Mouse (Mus musculus): ENCODE data around the gene Lims1. TPM values are rescaled to one million over a fixed set of nuclear protein-coding genes. Genes with fewer than 3 reads are reported as not detected.

Gene Lims1
- polyA plus RNA-seq, 1 experiment, result 38.8 TPM

GRCm38 (mm10) chr10:58394170-58394569 lies 70.9 kb downstream of the Lims1 start:
- Histone ChIP-seq H3K36me3 (ENCODE audit: control insufficient read depth, insufficient read depth, low read length) (peaks cover 3% of the 10 kb centered on the region; the same call in 1 of the 2 replicates), H3K27me3 (ENCODE audit: control insufficient read depth, insufficient read depth, low read length) (no peaks in the 10 kb centered on the region), H3K27ac (ENCODE audit: control insufficient read depth, insufficient read depth, low read length) (no peak overlapping the region), H3K4me3 (ENCODE audit: control insufficient read depth, insufficient read depth, low read length) (no peak overlapping the region), H3K4me1 (replicated peaks; ENCODE audit: control insufficient read depth, insufficient read depth, low read length) (peaks cover 9% of the 10 kb centered on the region)
- 89% methylated on average over 10 of the region's 10 CpGs for WGBS
- DNase-seq, result no peak
- TF ChIP-seq POLR2A (IDR thresholded peaks at IDR 0.05; ENCODE audit: control insufficient read depth, extremely low read depth, insufficient read depth, low read length, poor library complexity), result no peak
- no peak for TF ChIP-seq CTCF (IDR thresholded peaks at IDR 0.05; ENCODE audit: borderline replicate concordance, control insufficient read depth, extremely low read depth, insufficient read depth, low read length, poor library complexity)

- H3K4me1 ChIP-seq (replicated peaks; ENCODE audit: control insufficient read depth, insufficient read depth, low read length), result peaks cover 9% of the 10 kb centered on the region
- 92% methylated on average over 4 of the region's 4 CpGs for WGBS
- TF ChIP-seq POLR2A (IDR thresholded peaks at IDR 0.05; ENCODE audit: control insufficient read depth, extremely low read depth, insufficient read depth, low read length, poor library complexity) (no peak), CTCF (IDR thresholded peaks at IDR 0.05; ENCODE audit: borderline replicate concordance, control insufficient read depth, extremely low read depth, insufficient read depth, low read length, poor library complexity) (no peak)
- H3K27ac ChIP-seq (ENCODE audit: control insufficient read depth, insufficient read depth, low read length), result no peak overlapping the region
- H3K4me3 ChIP-seq (ENCODE audit: control insufficient read depth, insufficient read depth, low read length), result no peak overlapping the region
- peaks cover 5% of the 10 kb centered on the region for H3K36me3 ChIP-seq (ENCODE audit: control insufficient read depth, insufficient read depth, low read length)
- H3K27me3 ChIP-seq (ENCODE audit: control insufficient read depth, insufficient read depth, low read length), result no peaks in the 10 kb centered on the region
- DNase-seq, result no peak
Observed at GRCm38 (mm10) chr10:58395315-58395714, 72.0 kb downstream of the Lims1 start.

- peaks cover 9% of the 10 kb centered on the region for H3K36me3 ChIP-seq (ENCODE audit: control insufficient read depth, insufficient read depth, low read length)
- no peaks in the 10 kb centered on the region for H3K27me3 ChIP-seq (ENCODE audit: control insufficient read depth, insufficient read depth, low read length)
- 93% methylated on average over 2 of the region's 2 CpGs for WGBS
- peaks cover 9% of the 10 kb centered on the region for H3K4me1 ChIP-seq (replicated peaks; ENCODE audit: control insufficient read depth, insufficient read depth, low read length)
- no peak overlapping the region for H3K4me3 ChIP-seq (ENCODE audit: control insufficient read depth, insufficient read depth, low read length)
- DNase-seq, result no peak
- no peak overlapping the region for H3K27ac ChIP-seq (ENCODE audit: control insufficient read depth, insufficient read depth, low read length)
- TF ChIP-seq CTCF (IDR thresholded peaks at IDR 0.05; ENCODE audit: borderline replicate concordance, control insufficient read depth, extremely low read depth, insufficient read depth, low read length, poor library complexity), result no peak
- no peak for TF ChIP-seq POLR2A (IDR thresholded peaks at IDR 0.05; ENCODE audit: control insufficient read depth, extremely low read depth, insufficient read depth, low read length, poor library complexity)
Observed at GRCm38 (mm10) chr10:58395723-58396122, 72.5 kb downstream of the Lims1 start.

GRCm38 (mm10) chr10:58396600-58396999 lies 73.3 kb downstream of the Lims1 start:
- no peak overlapping the region for H3K27ac ChIP-seq (ENCODE audit: control insufficient read depth, insufficient read depth, low read length)

GRCm38 (mm10) chr10:58398941-58399340 lies 75.7 kb downstream of the Lims1 start:
- Histone ChIP-seq H3K27ac (ENCODE audit: control insufficient read depth, insufficient read depth, low read length) (no peak overlapping the region), H3K4me3 (ENCODE audit: control insufficient read depth, insufficient read depth, low read length) (no peak overlapping the region), H3K4me1 (replicated peaks; ENCODE audit: control insufficient read depth, insufficient read depth, low read length) (peaks cover 2% of the 10 kb centered on the region; the same call in 1 of the 2 replicates), H3K27me3 (ENCODE audit: control insufficient read depth, insufficient read depth, low read length) (no peaks in the 10 kb centered on the region), H3K36me3 (ENCODE audit: control insufficient read depth, insufficient read depth, low read length) (peaks cover 34% of the 10 kb centered on the region)
- DNase-seq, result no peak
- TF ChIP-seq CTCF (IDR thresholded peaks at IDR 0.05; ENCODE audit: borderline replicate concordance, control insufficient read depth, extremely low read depth, insufficient read depth, low read length, poor library complexity) (no peak), POLR2A (IDR thresholded peaks at IDR 0.05; ENCODE audit: control insufficient read depth, extremely low read depth, insufficient read depth, low read length, poor library complexity) (no peak)
- WGBS, result 96% methylated on average over 8 of the region's 8 CpGs

More at GRCm38 (mm10) chr10:58396600-58396999, 73.3 kb downstream of the Lims1 start:
- no peak overlapping the region for H3K4me3 ChIP-seq (ENCODE audit: control insufficient read depth, insufficient read depth, low read length)
- TF ChIP-seq POLR2A (IDR thresholded peaks at IDR 0.05; ENCODE audit: control insufficient read depth, extremely low read depth, insufficient read depth, low read length, poor library complexity), result no peak
- no peak for TF ChIP-seq CTCF (IDR thresholded peaks at IDR 0.05; ENCODE audit: borderline replicate concordance, control insufficient read depth, extremely low read depth, insufficient read depth, low read length, poor library complexity)
- H3K36me3 ChIP-seq (ENCODE audit: control insufficient read depth, insufficient read depth, low read length), result peaks cover 18% of the 10 kb centered on the region
- 99% methylated on average over 3 of the region's 3 CpGs for WGBS
- no peak for DNase-seq
- H3K27me3 ChIP-seq (ENCODE audit: control insufficient read depth, insufficient read depth, low read length), result no peaks in the 10 kb centered on the region
- peaks cover 6% of the 10 kb centered on the region for H3K4me1 ChIP-seq (replicated peaks; ENCODE audit: control insufficient read depth, insufficient read depth, low read length)

- H3K27ac ChIP-seq (ENCODE audit: control insufficient read depth, insufficient read depth, low read length), result no peak overlapping the region
- H3K4me1 ChIP-seq (replicated peaks; ENCODE audit: control insufficient read depth, insufficient read depth, low read length), result no peaks in the 10 kb centered on the region
Observed at GRCm38 (mm10) chr10:58401838-58402237, 78.6 kb downstream of the Lims1 start.

GRCm38 (mm10) chr10:58404639-58405038 lies 81.4 kb downstream of the Lims1 start:
- no peak for TF ChIP-seq POLR2A (IDR thresholded peaks at IDR 0.05; ENCODE audit: control insufficient read depth, extremely low read depth, insufficient read depth, low read length, poor library complexity)
- TF ChIP-seq CTCF (IDR thresholded peaks at IDR 0.05; ENCODE audit: borderline replicate concordance, control insufficient read depth, extremely low read depth, insufficient read depth, low read length, poor library complexity), result no peak
- Histone ChIP-seq H3K27me3 (ENCODE audit: control insufficient read depth, insufficient read depth, low read length) (no peaks in the 10 kb centered on the region), H3K4me3 (ENCODE audit: control insufficient read depth, insufficient read depth, low read length) (no peak overlapping the region), H3K27ac (ENCODE audit: control insufficient read depth, insufficient read depth, low read length) (no peak overlapping the region), H3K36me3 (ENCODE audit: control insufficient read depth, insufficient read depth, low read length) (peaks cover 64% of the 10 kb centered on the region), H3K4me1 (replicated peaks; ENCODE audit: control insufficient read depth, insufficient read depth, low read length) (no peaks in the 10 kb centered on the region)
- 94% methylated on average over 6 of the region's 6 CpGs for WGBS
- DNase-seq, result no peak

More at GRCm38 (mm10) chr10:58401838-58402237, 78.6 kb downstream of the Lims1 start:
- TF ChIP-seq POLR2A (IDR thresholded peaks at IDR 0.05; ENCODE audit: control insufficient read depth, extremely low read depth, insufficient read depth, low read length, poor library complexity) (no peak), CTCF (IDR thresholded peaks at IDR 0.05; ENCODE audit: borderline replicate concordance, control insufficient read depth, extremely low read depth, insufficient read depth, low read length, poor library complexity) (no peak)
- 82% methylated on average over 3 of the region's 3 CpGs for WGBS
- H3K36me3 ChIP-seq (ENCODE audit: control insufficient read depth, insufficient read depth, low read length), result peaks cover 44% of the 10 kb centered on the region
- H3K4me3 ChIP-seq (ENCODE audit: control insufficient read depth, insufficient read depth, low read length), result no peak overlapping the region
- DNase-seq, result no peak
- H3K27me3 ChIP-seq (ENCODE audit: control insufficient read depth, insufficient read depth, low read length), result no peaks in the 10 kb centered on the region

Data from thymus, adult 2 months (tissue).